Mouse (Mus musculus) hindbrain, postnatal 0 days (tissue): ENCODE data around the gene Neb. TPM values are rescaled to one million over a fixed set of nuclear protein-coding genes. Genes with fewer than 3 reads are reported as not detected.
A peak's percentile ranks its signal among the peaks of the same experiment; 100 is the strongest.

Source experiments
- ATAC-seq: fragments of 200-750 bp; cut with Nextera tagmentation; 2 replicates; pipeline ENCODE4 v1.8.0; 2017; ENCODE audit warnings: mild to moderate bottlenecking, moderate TSS enrichment, moderate library complexity
- DNase-seq: peaks from one replicate; pipeline ENCODE4 v3.0.0-alpha.2; 2015; ENCODE audit warnings: low spot score
- H3K27ac ChIP-seq: fragments of 300-500 bp; sonication (generic); 2 replicates; pipeline ENCODE4 v1.5.1; 2014; ENCODE audit warnings: mild to moderate bottlenecking
- H3K27me3 ChIP-seq: fragments of 300-500 bp; sonication (generic); 2 replicates; pipeline ENCODE4 v1.6.1; 2014; ENCODE audit warnings: low read length, mixed read lengths; ENCODE audit not compliant: insufficient read depth
- H3K36me3 ChIP-seq: fragments of 300-500 bp; sonication (generic); 2 replicates; pipeline ENCODE4 v1.6.1; 2014; ENCODE audit warnings: low read length, mixed read lengths; ENCODE audit not compliant: insufficient read depth
- H3K4me1 ChIP-seq: fragments of 300-500 bp; sonication (generic); 2 replicates; pipeline ENCODE4 v1.6.1; 2014; ENCODE audit warnings: antibody characterized with exemption, low read length, mixed read lengths; ENCODE audit not compliant: insufficient read depth
- H3K4me2 ChIP-seq: fragments of 300-500 bp; sonication (generic); 2 replicates; pipeline ENCODE4 v1.6.1; 2014; ENCODE audit warnings: low read depth, mild to moderate bottlenecking, low read length, moderate library complexity, mixed read lengths
- H3K4me3 ChIP-seq: fragments of 300-500 bp; sonication (generic); 2 replicates; pipeline ENCODE4 v1.5.1; 2014; ENCODE audit warnings: low read length
- H3K9ac ChIP-seq: fragments of 300-500 bp; sonication (generic); replicated peaks from 2 replicates; pipeline ENCODE4 v1.6.1; 2014; ENCODE audit warnings: mild to moderate bottlenecking, low read length, moderate library complexity, mixed read lengths
- H3K9me3 ChIP-seq: fragments of 300-500 bp; sonication (generic); 2 replicates; pipeline ENCODE4 v1.6.1; 2016; ENCODE audit warnings: low read length, mixed read lengths
- CTCF ChIP-seq: IDR thresholded peaks from 2 replicates; pipeline ENCODE4 v1.5.1; 2016; ENCODE audit warnings: antibody characterized with exemption, control low read depth, low read depth
- WGBS: fragments of 180-500 bp; shearing (Covaris S2); extraction: QIAGEN DNeasy Blood & Tissue Kit; methylation state at CpG from one replicate; pipeline ENCODE4 v1.1.7; 2014; 5-methylcytosine and 5-hydroxymethylcytosine counted together
- polyA plus RNA-seq: library from polyadenylated mRNA; unstranded; fragments of >200 nt; fragmentation: Nextera tagmentation; extraction: Ambion mirVana; gene quantifications from 2 replicates; pipeline ENCODE4 v1.2.1, GENCODE M21; 2015
- total RNA-seq: library from RNA; depleted of rRNA; stranded (reverse); fragments of >200 nt; gene quantifications from 2 replicates; pipeline ENCODE4 v1.2.3, GENCODE M21; 2014

The Neb gene
- total and polyA plus RNA-seq, 2 experiments from 2014 or later = 0.58 to 1.2 TPM

DNA sequence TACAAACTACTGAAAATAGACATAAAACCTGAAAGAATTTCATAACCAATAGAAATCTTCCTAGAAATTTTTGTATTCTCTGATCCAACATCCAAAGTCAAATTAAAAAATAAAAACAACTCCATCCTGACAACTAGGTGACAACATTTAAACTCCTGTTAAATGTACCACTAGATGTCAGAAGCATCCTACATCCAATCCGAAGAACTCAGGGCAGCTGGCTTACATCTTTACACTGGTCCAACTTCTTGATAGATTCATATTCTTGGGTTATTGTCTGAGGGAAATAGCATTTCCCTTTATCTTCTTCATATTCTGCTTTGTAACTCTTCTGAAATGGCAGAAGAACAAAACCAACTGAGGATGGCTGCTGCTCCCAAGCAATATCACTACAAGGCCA is 74.9 kb downstream of the Neb start:
- Histone ChIP-seq H3K27me3 (no peaks in the 10 kb centered on the region), H3K9ac (no peak overlapping the region), H3K27ac (no peak overlapping the region), H3K36me3 (no peaks in the 10 kb centered on the region), H3K4me3 (no peak overlapping the region), H3K4me2 (no peak overlapping the region), H3K4me1 (no peaks in the 10 kb centered on the region), H3K9me3 (no peaks in the 10 kb centered on the region)
- TF ChIP-seq CTCF = peak; percentile 51
- 92% methylated on average over 1 of the region's 1 CpGs for WGBS
- ATAC-seq = no peak
- peak; percentile 41 for DNase-seq

DNA sequence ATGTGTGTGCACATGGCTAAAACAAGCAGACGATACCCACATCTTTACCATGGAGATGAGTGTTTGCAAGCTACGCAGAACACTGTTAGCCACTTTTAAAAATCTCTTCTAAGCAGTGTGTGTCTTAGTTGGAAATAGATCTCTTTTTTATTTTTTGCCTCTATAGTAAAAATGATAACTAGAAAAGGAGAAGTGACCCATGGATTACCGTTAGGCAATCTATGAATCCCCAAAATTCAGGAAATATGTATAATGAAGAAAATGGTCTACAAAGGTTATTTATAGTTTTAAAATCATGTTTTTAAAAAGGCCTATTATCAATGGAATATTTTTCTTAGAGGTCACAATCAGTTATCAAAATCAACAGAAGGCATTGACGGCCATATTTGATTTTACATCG is 80.3 kb downstream of the Neb start:
- 95% methylated on average over 5 of the region's 5 CpGs for WGBS
- no peaks in the 10 kb centered on the region for H3K4me1 ChIP-seq
- no peak overlapping the region for H3K4me2 ChIP-seq
- H3K9me3 ChIP-seq = no peaks in the 10 kb centered on the region
- no peaks in the 10 kb centered on the region for H3K27me3 ChIP-seq
- no peak overlapping the region for H3K27ac ChIP-seq
- no peak for ATAC-seq
- TF ChIP-seq CTCF = no peak
- H3K4me3 ChIP-seq = no peak overlapping the region
- no peak for DNase-seq
- no peak overlapping the region for H3K9ac ChIP-seq
- H3K36me3 ChIP-seq = no peaks in the 10 kb centered on the region

DNA sequence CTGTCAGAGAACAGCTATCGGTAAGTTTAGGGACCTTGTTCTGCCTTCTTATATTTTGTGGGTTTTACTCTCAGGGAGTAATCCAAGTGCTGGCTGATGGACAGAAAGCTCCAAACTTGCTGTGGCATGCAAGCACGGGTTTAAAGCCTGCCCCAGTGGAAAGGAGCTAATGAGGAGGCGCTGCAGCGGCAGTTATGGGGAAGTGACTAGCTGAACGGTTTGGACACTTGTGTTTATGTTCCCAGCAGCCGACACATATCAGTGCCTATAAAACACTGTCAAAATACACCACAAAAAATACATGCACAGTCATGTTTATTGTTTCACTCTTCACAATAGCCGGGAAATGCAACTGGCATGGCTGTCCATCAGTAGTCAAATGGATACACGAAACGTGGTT is 81.5 kb downstream of the Neb start:
- DNase-seq (no peak), ATAC-seq (no peak)
- Histone ChIP-seq H3K4me2 (no peak overlapping the region), H3K9me3 (no peaks in the 10 kb centered on the region), H3K4me1 (no peaks in the 10 kb centered on the region), H3K27me3 (no peaks in the 10 kb centered on the region), H3K27ac (no peak overlapping the region), H3K4me3 (no peak overlapping the region), H3K9ac (no peak overlapping the region), H3K36me3 (no peaks in the 10 kb centered on the region)
- no peak for TF ChIP-seq CTCF
- 78% methylated on average over 9 of the region's 9 CpGs for WGBS

DNA sequence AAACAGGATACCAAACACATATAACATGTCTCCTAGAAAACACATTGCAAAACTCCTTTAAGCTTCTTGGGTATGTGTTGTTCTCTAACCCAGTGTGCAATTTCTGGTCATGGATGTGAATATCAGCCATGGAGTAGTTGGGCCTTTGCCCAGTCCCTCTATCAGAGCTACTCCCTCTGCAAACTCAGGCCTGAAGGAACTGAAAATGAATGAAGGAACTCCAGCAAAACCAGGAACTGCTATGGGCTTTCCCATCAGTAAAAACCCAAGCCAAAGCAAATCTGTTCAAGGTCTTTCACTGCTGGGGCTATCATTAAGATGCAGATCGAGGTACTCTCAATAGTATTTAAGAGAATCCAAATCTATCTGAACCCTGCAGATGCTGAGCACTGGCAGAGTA is 90.8 kb downstream of the Neb start:
- Histone ChIP-seq H3K27ac (no peak overlapping the region), H3K9ac (no peak overlapping the region), H3K36me3 (no peaks in the 10 kb centered on the region), H3K4me2 (no peak overlapping the region), H3K4me1 (no peaks in the 10 kb centered on the region), H3K27me3 (no peaks in the 10 kb centered on the region), H3K4me3 (no peak overlapping the region), H3K9me3 (no peaks in the 10 kb centered on the region)
- ATAC-seq = no peak
- DNase-seq = no peak
- no peak for TF ChIP-seq CTCF
- 71% methylated on average over 1 of the region's 1 CpGs for WGBS

DNA sequence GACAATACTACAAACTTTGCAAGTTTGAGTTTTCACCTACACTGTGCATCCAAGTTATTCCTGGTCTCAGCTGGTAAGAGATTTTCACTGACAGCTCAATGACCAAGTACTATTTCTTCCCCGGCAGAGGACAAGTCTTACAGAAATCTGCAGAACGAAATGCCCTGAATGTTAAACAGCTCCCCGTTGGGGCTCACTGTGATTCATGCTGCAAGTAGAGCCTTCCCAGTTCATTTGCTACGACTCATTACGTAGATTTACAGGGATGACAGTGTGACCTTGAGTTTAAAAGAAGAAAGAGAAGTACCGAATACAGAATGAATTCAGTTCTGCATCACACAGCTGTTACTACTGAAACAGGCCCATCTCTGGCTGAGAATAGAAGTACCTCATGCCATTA is 91.9 kb downstream of the Neb start:
- no peak overlapping the region for H3K4me3 ChIP-seq
- H3K27ac ChIP-seq = no peak overlapping the region
- H3K4me2 ChIP-seq = no peak overlapping the region
- ATAC-seq = no peak
- no peak for TF ChIP-seq CTCF
- no peak overlapping the region for H3K9ac ChIP-seq
- no peaks in the 10 kb centered on the region for H3K27me3 ChIP-seq
- WGBS = 64% methylated on average over 6 of the region's 6 CpGs
- H3K9me3 ChIP-seq = no peaks in the 10 kb centered on the region
- DNase-seq = peak; percentile 10
- H3K36me3 ChIP-seq = no peaks in the 10 kb centered on the region
- no peaks in the 10 kb centered on the region for H3K4me1 ChIP-seq

DNA sequence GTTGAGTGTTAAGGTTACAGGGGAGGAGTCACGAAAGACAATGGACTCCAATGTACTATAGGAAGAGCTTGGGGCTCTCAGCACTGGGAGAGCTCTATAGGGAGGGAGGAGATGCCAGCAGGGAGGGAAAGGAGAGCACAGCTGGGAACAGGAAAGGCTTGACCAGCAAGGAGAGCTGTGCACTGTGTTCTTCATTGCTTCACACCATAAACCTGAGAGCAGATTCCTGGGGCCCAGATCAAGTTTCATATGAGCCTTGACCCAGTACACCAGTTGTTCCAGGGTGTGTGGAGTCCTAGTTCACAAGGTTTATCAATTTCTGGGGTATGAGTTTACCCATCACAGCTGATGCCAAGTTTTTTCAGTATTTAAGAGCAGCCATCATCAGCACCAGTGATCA is 106.1 kb downstream of the Neb start:
- no peaks in the 10 kb centered on the region for H3K4me1 ChIP-seq
- H3K9me3 ChIP-seq = no peaks in the 10 kb centered on the region
- no peaks in the 10 kb centered on the region for H3K36me3 ChIP-seq
- no peak overlapping the region for H3K27ac ChIP-seq
- H3K4me3 ChIP-seq = no peak overlapping the region
- no peak overlapping the region for H3K4me2 ChIP-seq
- TF ChIP-seq CTCF = no peak
- no peak for ATAC-seq
- WGBS = 27% methylated on average over 1 of the region's 1 CpGs
- H3K27me3 ChIP-seq = no peaks in the 10 kb centered on the region
- DNase-seq = no peak
- H3K9ac ChIP-seq = no peak overlapping the region

DNA sequence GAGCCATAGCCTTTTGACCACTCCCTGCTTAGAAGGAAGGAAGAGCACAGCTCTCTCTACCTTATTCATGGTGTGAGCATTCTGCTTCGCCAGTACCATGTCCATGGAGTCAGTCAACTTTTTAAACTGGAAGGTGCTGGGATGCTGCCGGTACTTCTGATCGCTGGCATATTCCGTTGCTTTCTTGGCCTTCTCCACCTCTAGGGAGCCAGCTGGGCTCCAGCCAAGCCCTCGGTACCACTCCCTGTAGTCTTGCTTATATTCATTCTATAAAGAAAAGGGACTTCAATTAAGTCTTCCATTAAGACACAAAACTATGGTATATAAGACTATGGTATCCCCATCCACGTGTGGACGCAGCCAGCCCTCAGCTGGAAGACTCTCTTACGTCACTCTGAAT is 107.4 kb downstream of the Neb start:
- Histone ChIP-seq H3K4me3 (no peak overlapping the region), H3K4me2 (no peak overlapping the region), H3K27ac (no peak overlapping the region), H3K9me3 (no peaks in the 10 kb centered on the region), H3K9ac (no peak overlapping the region), H3K36me3 (no peaks in the 10 kb centered on the region), H3K4me1 (no peaks in the 10 kb centered on the region), H3K27me3 (no peaks in the 10 kb centered on the region)
- TF ChIP-seq CTCF = no peak
- no peak for DNase-seq
- 81% methylated on average over 8 of the region's 8 CpGs for WGBS
- no peak for ATAC-seq

DNA sequence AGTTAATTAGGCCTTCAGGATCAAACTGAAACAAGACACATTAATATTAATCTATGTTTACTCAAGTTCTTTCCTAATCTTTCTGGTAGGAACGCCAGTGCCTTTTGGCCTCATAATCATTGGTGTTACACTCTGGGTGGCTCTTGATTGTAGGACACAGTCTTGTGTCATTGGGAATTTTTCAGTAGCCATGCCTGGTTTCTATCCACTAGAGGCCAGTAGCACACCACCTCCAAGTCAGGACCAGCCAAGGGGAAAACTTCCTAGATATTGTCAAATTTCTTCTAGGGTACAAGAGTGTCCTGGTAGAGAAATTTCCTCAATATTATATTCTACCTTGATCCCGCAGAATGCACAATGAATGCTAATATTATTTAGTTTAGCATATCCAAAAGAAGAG is 116.1 kb downstream of the Neb start:
- no peaks in the 10 kb centered on the region for H3K9me3 ChIP-seq
- ATAC-seq = peak; percentile 76
- H3K4me2 ChIP-seq = no peak overlapping the region
- peak; percentile 83 for TF ChIP-seq CTCF
- WGBS = 54% methylated on average over 2 of the region's 2 CpGs
- peak; percentile 76 for DNase-seq
- no peaks in the 10 kb centered on the region for H3K27me3 ChIP-seq
- no peaks in the 10 kb centered on the region for H3K4me1 ChIP-seq
- H3K36me3 ChIP-seq = no peaks in the 10 kb centered on the region
- H3K9ac ChIP-seq = no peak overlapping the region
- H3K4me3 ChIP-seq = no peak overlapping the region
- no peak overlapping the region for H3K27ac ChIP-seq
